Mouse (Mus musculus) cerebellum, postnatal 14 days (tissue): ENCODE measurements around the gene Plekhm3.
"Not testable (repeated sequence)": the region's sequence is repeated elsewhere in the genome, so short reads cannot be mapped to it uniquely, and the experiment has no call there.

ENCODE experiments used
- DNase-seq, 2 experiments: peaks; one replicate each; pipeline ENCODE4 v3.0.0; 2021; ENCODE audit warnings: mixed read lengths in 2 of 2

The Plekhm3 gene

DNA sequence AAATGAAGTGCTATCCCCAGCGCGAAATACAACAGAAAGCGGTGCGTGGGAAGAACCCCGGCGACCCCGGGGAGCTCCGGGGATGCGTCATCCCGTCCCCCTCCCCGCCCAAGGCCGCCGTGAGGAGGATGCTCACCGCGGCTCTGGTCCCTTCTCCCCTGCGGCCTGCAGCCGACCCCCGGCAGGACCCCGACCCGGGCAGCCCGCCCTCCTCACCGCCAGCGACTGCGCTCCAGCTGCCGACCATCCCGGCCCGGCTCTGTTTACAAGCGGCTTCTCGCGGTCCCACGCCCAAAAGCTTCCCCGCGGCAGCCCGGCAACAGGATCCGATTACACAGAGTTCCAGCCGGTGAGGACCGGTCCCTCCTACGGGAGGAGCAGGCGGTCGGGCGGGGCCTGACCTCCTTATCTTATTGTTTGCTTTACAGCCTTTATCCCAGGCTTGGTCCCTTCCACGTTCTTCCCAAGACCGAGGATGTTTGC is at the start of gene Plekhm3:
Gene Plekhm3, minus strand, starts transcription at position 346 of the 483 bp plus-strand sequence.
- DNase-seq, result peak; percentile 90 to 91

DNA sequence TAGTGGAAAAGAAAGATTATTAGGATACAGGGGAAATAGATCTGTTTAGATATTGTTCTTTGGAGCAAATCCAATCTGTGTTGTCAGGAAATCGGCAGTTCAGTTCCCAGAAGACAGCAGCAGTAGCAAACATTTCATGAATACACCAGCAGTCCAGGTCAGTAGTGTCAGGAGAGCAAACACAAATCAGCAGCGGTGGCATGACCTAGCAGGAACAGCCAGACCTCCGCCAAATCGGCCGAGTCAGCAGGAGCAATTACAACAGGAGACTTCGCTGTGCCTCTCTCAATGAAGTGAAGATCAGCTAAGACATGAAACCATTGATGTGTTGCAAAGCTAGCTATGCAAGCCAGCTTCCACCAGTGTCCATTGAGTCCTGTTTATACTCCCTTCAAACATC is 49.0 kb upstream of the Plekhm3 start:
- no peak for DNase-seq

DNA sequence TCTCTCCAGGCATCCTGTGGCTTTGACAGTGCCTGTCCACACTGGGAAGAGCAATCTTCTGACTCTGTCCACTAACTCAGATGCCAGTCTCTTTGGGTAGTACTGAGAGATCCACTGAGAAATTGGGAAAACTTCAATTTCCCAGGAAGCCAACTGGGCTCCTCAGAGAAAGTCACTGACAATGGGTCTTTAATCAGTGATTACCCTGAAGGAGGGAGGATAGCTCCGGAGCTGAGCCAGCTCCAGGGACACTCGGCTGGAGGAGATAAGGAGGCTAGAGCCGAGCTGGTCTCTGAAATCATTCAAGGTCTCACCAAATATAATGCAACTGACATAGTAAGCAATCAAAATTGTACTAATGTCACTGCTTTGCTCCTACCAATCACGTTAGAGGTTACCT is 47.9 kb upstream of the Plekhm3 start:
- DNase-seq, result no peak

DNA sequence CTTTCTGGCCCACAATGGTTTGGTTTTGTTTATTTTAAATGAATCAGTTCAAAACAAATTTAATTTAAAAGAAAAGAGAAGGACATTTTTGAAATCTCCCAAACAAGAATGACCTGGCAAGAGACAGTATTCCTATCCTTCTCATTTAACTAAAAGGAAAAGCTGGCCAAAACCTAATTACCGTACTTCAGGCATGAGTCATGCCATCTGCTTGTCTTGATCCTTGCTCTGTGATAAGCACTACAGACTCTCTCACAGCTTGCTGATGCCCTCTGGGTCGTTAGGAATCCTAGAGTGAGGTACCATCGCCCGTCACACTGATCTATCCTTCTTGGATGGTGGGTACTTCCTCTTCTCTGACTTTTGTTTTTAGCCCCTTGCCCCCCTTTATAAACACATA is 36.6 kb upstream of the Plekhm3 start:
- DNase-seq, result peak; percentile 15 to 49

DNA sequence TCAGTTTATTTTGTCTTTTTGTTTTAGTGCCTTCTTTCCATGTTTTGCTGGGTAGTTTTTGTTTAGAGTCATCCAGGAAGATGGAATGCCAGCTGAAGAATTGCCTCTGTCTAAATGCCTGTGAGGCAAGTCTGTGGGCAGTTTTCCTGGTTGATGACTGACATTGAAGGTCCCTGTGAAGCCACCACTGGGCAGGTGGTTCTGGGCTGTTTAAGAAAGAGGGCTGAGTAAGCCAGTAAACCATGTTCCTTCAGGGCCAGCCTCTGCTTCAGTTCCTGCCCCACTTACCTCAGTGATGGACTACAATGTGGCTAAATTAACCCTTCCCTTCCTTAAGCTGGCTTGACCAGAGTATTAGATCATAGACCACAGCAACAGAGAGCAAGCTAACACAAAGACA is 31.6 kb upstream of the Plekhm3 start:
- no peak for DNase-seq

DNA sequence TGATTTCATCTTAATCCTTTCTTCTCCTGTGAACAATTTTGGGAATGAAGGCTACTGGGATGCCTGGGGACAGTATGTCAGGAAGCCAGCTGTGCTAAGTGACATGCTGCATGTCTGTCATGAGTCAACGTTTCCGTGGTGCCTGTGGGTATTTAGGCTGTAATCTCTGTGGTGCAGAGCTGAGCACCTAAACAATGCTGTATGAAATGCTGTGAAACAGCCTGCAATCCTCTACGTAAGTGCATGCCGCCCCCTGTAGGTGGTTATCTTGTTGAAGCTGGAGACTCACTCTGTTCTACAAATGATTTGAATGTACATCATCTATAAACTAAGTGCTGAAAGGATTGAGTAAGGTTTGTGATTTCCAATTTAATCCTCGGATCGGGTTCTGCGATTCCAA is 29.5 kb upstream of the Plekhm3 start:
- DNase-seq, result peak; percentile 60 to 75

DNA sequence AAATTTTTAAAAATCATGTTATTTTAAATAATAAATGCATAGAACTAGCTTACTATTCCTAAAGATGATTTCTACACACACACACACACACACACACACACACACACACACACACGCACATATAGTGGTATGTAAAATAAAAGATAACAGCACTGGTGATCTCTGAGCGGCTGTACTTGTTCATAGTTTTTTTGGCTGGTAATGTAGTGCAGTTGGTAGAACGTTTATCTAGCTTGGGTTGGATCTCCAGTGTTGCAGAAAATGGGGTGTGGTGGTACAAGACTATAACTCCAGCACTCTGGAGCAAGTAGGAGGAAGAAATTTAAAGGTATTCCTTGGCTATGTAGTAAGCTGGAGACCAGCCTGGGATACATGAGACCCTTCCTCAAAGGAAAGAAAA is 26.6 kb upstream of the Plekhm3 start:
- no peak for DNase-seq

DNA sequence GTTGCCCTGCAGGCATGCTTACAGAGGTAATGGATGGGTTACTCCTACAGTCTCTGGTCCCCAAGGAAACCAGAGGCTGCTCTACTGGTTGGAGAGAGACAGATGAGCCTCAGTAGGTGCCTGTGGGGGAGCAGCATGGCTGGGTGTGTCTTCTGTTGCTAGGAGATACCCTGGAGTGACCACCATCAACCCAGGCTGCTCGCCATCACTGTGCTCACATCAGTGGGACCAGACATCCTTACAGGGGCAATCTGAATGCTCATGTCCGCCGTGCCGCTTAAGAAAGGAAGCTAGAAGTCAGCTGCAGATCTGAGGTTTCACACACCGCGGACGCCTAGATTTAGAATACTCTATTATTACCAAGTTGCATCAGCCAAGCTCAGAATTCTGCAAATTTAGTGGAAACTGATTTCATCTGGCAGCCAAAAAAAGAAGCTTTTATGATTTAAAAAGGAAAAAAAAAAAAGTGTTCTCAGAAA is 21.7 kb upstream of the Plekhm3 start:
- DNase-seq, result no peak

DNA sequence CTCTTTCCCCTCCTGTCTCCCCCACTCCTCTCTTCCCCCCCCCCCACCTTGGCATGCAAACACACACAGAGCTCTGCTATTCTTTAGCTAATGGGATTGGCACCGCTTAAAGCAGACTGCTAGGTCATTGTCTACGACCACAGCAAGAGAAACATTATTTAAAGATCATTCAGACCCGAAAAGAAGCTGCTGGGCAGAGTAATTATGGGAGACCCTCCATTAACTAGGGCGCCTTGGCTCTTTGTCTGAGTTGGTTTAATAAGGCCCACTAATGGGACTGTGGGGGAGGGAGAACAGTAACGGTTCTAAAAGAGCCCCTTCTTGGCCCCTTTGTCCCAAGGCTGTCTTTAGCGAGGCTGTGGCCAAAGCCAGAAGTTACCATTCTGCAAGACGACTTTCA is 18.7 kb upstream of the Plekhm3 start:
- no peak for DNase-seq

DNA sequence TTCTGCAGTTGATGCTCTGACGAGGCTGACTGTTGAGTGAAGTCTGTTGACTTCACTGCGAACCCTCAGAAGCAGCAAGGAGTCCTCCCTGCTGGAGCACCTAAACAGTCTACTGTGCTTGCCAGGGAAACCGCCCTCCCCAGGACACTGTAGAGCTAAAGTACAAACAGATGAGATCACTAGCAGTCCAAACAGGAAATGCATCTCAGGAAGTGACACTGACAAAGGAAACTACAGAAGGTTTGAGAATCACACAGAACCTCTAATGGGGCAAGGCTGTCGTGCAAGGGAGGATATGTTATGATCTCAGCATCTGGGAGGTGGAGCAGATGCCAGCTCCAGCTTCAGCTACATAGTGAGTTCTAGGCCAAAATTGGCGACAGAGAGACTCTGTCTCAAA is 14.1 kb upstream of the Plekhm3 start:
- no peak for DNase-seq

DNA sequence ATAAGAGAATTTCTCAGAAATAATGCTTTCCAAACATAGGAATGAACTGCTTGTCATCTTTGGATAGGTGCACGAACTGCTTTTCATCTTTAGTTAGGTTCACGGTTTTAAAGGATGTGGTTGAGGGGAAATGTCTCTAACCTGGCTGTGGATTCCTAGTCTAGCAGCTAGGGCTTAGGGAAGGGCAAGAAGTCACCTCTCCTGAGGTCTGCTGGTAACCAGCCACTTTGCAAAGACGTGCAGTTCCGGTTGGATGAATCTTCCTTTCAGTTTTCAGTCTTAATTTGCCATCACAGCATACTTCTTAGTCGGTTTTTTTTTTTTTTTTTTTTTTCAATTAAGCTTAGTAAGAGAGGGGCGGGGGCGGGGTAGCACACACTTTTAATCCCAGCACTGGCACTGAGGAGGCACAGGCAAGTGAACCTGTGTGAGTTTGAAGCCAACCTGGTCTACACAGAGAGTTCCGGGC is 431 bp upstream of the Plekhm3 start:
- DNase-seq, result no peak

DNA sequence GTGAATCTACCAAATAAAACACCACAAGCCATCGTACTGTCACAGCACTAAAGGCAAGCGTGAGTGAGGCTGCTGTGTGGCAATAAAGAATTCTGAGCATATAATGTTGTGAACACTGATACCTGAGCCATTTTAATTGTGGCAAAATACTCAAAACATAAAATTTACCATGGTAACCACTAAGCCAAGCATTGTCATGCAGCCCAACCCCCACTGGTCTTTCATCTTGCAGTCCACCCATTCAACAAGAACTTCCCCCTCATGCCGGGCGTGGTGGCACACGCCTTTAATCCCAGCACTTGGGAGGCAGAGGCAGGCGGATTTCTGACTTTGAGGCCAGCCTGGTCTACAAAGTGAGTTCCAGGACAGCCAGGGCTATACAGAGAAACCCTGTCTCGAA is 1.8 kb downstream of the Plekhm3 start:
- not testable (repeated sequence) for DNase-seq

DNA sequence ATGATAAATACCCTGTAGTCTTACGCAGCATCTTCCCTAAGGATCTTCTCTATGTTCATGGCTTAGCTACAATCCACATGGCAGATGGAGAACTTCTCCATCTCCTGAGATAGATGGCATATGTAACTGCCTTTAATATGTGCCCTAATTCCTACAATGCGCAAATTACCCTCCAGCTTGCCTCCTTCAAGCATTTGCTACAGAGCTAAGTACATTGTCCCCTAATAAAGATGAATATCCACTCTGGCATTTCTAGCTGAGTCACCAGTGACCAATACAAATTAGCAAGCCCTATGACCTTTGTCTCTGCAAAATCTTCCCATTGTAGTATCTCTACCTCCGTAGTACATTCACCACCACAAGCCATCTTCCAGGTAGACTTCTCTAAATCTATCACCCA is 6.4 kb downstream of the Plekhm3 start:
- DNase-seq, result no peak

DNA sequence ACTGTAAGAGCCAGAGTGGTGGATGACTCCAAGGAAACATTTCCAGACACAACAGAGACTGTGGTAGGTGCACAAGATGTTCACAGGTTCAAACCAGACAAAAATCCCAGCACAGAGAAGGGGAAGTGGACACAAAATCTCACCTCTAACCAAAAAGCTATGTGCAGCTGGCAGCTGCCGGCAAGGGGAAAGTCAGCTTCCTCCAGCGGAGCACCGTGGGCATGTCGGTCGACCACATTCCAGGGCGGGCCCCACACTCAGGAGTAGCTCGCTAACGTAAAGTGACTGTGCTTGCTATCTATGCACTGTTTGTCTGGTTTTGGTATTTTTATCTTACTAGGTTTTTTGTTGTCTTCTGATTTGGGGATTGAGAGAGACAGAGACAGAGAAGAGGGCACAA is 7.2 kb downstream of the Plekhm3 start:
- no peak for DNase-seq

DNA sequence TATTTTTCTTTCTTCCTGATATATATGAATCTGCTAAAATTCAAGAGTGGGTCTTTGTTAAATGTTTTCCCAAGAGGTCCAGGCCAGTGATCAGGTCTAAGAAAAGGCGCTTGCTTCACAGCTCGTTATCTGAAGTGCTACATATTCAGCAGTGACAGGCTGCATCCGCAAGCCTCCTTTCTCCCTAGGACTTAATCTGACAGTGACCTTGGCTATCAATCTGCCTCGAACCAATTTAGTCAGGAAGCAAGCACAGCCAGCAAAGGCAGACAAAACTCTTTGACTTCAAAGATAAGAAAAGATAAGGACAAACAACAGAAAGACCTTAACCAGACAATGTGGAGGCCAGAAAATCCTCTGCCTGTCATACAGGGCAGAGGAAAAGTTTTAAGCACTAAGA is 10.5 kb downstream of the Plekhm3 start:
- DNase-seq, result no peak

DNA sequence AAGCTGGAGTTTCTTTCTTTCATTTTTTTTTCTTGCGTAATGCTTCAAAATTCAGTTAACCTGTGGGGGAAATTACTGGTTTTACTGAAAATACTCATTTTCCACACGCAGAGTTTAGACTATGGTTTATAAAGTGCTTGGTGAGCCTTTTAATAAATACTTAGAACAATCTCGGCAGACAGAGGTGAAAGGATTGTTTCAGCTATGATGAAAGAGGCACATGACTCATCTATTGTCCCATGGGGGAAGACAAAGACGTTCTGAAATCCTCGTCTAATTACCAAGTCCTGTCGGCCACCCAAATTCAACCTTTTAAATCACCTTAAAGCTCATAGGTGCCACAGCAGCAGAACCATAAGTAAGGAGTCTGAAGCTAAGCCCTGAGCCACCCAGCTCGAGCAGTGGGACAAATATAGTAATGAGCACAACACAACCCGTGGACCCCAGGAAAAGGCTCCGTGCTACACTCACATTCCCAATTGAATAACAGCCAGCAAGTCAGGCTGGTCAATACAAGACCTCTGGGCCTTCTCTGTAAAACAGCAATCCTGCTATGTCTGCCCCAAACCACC is 11.3 kb downstream of the Plekhm3 start:
- DNase-seq, result no peak

DNA sequence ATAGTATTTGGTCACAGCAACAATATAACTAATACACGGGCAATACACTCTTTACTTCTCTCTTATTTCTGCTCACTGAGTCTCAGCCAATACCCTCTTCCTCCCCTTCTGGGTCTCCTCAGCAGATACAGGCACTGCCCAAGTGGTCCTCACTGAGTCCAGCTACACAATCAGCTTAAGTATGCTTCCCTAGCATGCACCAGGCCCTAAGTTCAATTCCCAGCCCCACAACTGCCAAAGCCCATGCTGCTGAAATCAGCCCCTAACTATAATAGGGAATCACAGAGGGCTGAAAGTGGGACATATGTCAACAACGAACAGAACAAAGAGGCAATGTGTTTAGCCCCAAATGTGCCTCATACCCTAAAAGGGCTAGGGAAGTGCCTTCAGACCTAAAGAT is 11.9 kb downstream of the Plekhm3 start:
- no peak for DNase-seq

DNA sequence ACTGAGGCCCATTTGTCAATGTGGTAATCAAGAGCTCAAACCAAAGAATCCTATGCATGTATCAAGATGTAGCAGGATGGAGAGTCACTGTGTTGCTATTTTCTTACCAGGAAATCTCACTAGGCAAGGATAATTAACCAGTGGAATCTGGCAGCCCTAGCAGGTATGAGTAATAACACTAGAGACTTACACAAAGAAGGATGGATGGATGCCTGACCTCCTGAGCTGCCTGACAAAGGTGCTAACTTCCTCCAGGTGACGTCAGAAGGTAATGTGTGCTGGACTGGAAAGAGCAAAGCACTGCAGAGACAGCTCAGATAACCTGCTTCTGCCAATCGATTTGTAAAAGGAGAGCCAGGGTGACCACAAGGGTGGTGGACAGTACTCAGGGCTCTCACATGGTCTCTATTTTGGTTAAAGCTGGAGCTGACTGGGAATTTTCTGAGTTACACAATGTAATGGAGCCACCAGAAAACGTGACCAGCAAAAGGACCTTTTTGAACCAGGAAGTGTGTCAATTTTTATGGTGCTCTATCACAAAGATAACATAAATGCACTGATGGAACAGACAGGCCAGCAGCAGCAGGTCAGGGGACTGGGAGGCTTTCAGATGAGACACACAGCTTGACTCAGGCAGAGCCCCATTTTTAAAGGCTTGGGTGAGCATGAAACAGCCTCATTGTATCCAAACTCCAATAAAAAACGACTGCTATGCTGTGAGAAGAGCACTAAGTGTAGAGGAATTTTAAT is 14.4 kb downstream of the Plekhm3 start:
- DNase-seq, result no peak

DNA sequence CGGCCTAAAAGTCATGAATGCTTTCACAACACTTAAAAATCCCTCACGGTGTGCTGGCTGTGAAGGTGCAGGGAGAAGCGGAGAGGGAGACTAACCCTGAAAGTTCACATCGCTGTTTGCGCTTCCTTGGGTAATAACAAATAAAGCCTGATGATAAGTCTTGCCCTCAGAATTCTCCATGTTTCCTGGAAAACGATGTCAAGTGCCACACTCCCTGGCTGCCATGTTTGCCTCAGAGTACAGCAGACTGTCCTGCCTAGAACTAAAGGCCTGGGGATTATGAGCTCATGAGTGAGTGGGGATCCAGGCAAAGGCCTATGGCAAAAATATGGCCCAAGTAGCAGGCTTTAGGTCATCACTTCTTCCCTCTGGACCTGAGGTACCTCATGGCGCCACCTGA is 17.7 kb downstream of the Plekhm3 start:
- no peak for DNase-seq

DNA sequence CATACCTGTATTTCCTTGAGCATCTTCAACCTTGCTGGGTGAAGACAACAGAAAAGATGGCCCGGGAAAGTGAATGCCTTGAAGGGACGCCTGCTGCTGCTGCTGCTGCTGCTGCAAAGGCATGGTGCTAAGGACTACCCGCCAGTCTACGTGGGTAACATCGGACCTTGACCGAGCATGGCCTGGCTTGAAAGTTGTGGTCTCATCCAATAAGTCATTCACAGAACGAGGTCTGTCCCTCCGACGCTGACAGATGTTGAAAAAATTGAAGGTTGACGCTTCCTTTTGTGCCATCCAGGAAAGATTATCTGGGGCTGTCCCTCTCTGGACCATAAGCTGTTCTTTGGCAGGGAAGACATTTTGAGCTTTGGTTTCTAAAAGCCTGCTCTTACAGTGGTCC is 18.9 kb downstream of the Plekhm3 start:
- no peak for DNase-seq

DNA sequence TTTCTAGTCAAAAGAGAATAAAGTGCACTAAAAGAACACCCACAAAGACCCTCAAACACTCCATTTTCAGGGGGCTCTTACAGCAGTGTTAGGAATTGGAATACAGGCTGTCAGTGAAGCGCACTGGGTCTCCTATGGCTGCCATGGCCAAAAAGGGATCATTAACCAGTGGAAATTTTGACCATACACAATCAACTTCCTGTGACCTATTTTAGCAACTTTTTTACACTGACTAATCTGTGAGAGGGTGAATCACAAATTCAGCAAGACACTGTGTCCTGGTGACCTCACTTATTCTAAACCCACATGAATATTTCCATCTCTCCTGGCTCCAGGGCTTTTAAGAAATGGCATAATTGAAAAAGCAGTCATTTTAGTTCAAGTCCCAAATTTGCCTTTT is 23.7 kb downstream of the Plekhm3 start:
- DNase-seq, result no peak

DNA sequence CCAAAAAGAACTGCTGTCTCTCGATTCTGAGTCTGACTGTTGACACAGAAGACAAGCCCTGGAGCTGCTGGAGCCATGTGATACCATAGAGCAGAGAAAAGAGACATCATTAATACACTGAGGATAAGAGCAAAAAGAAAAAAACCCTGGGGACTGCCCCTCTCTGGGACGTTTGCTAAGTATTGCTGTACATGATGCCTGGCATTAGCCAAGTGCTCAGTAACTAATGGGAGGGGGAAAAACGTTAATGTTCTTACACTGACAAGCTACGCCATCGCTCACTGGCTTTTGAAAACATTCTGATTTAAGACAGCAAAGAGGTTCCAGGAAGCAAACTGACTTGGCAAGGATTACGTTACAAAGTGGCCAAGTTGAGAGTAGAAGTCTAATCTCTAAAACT is 26.5 kb downstream of the Plekhm3 start:
- no peak for DNase-seq

DNA sequence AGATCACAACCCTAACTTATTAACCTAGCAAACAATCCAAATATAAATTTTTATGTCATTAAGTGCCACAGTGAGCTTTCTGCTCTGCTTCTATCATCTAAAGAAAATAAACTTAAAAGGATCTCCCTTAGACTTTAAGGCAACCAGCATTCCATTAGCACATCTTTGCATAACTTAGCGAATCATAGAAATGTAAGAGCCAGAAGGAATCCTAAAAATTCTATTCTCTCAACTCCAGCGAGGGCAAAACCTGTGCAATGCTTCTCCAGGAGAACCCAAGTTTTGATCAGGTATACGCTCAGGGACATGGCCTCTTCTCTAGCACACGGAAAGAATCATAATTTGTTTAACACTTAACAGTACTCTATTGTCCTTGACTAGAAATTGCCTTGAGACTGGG is 27.0 kb downstream of the Plekhm3 start:
- no peak for DNase-seq

DNA sequence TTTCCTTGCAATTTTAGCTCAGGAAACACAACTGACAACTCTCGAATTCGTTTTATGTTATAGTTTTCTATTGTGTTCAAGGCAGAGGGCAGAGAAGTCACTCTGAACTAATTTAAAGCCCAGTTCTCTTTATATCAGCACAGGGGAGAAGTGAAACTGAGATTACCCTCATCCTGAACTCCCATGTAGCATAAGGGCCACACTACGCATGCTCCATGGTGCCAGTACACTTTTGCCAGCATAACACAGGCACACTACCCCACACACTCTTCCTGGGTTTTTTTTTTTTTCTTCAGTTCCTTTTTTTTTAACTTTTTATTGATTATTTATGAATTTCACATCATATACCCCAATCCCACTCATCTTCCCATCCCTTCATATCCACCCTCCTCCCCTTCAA is 28.1 kb downstream of the Plekhm3 start:
- no peak for DNase-seq
